Mouse (Mus musculus): ENCODE results near the gene Khdc3. TPM values are rescaled to one million over a fixed set of nuclear protein-coding genes. Genes with fewer than 3 reads are reported as not detected.

Gene Khdc3
- total and polyA plus RNA-seq, 3 experiments, result not detected

DNA sequence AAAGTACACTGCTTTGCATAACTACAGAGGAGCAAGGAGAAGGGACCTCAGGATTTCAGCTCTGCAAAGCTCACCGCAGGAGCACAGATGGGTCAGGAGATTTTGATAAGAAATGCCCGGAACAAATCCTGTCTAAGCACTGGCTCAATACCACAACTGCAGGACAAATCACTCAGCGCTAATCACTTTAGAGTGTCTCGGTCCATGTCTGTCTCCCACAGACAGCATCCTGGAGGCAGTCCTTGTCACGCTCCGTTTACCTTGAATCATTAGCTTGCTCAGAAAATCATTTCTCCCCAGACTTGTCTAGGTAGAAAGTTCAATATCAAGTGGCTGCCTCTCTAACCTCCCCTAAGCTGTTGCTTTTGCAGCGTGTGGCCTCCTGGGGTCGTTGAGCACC lies 28.2 kb downstream of the Khdc3 start:
- TF ChIP-seq RAD21 (IDR thresholded peaks at IDR 0.05; ENCODE audit: low read depth, low read length) (no peak), CTCF (IDR thresholded peaks at IDR 0.05 in 2 of 3, conservative IDR thresholded peaks at IDR 0.05 in 1 of 3; ENCODE audit: control insufficient read depth in 1 of 3, insufficient read depth in 1 of 3, low read depth in 2 of 3, low read length in 3 of 3, poor library complexity in 1 of 3, severe bottlenecking in 1 of 3) (no peak), MYB (IDR thresholded peaks at IDR 0.05; ENCODE audit: low read depth, low read length) (no peak), ZMIZ1 (IDR thresholded peaks at IDR 0.05; ENCODE audit: low read depth, low read length) (no peak), MAZ (IDR thresholded peaks at IDR 0.05; ENCODE audit: low read depth, low read length) (no peak), SIN3A (IDR thresholded peaks at IDR 0.05; ENCODE audit: low read length) (no peak), MAX (IDR thresholded peaks at IDR 0.05; ENCODE audit: low read length) (no peak), POLR2AphosphoS5 (IDR thresholded peaks at IDR 0.05; ENCODE audit: borderline replicate concordance, low read depth, low read length) (no peak), NRF1 (IDR thresholded peaks at IDR 0.05; ENCODE audit: insufficient read depth, low read depth, low read length, poor library complexity, severe bottlenecking) (no peak), CHD2 (IDR thresholded peaks at IDR 0.05; ENCODE audit: low read length) (no peak), MAFK (IDR thresholded peaks at IDR 0.05; ENCODE audit: borderline replicate concordance, low read depth, low read length) (no peak), POLR2A (IDR thresholded peaks at IDR 0.05; ENCODE audit: control insufficient read depth in 1 of 2, insufficient read depth in 1 of 2, low read depth in 1 of 2, low read length in 2 of 2, poor library complexity in 1 of 2) (no peak), SMC3 (IDR thresholded peaks at IDR 0.05; ENCODE audit: low read depth, low read length) (no peak), ELF1 (IDR thresholded peaks at IDR 0.05; ENCODE audit: low read depth, low read length) (no peak), MXI1 (IDR thresholded peaks at IDR 0.05; ENCODE audit: low read depth, low read length) (no peak), RCOR1 (IDR thresholded peaks at IDR 0.05; ENCODE audit: low read depth, low read length) (no peak), GATA1 (IDR thresholded peaks at IDR 0.05; ENCODE audit: low read depth, low read length) (no peak), MYC (IDR thresholded peaks at IDR 0.05; ENCODE audit: low read depth, low read length) (no peak), POLR2AphosphoS2 (IDR thresholded peaks at IDR 0.05; ENCODE audit: low read length) (no peak)
- H3K4me1 ChIP-seq (ENCODE audit: control insufficient read depth in 1 of 2, insufficient read depth in 2 of 2, low read length in 2 of 2), result no peaks in the 10 kb centered on the region; a peak in 1 of 4 replicates
- H3K27me3 ChIP-seq (ENCODE audit: control insufficient read depth in 1 of 2, insufficient read depth in 2 of 2, low read length in 2 of 2), result no peaks in the 10 kb centered on the region
- no peak overlapping the region for H3K9ac ChIP-seq (ENCODE audit: control insufficient read depth, low read depth, low read length, poor library complexity, severe bottlenecking)
- H3K79me2 ChIP-seq (ENCODE audit: control insufficient read depth, insufficient read depth, low read length, poor library complexity), result no peaks in the 10 kb centered on the region
- H3K36me3 ChIP-seq (ENCODE audit: control insufficient read depth in 1 of 2, insufficient read depth in 2 of 2, low read length in 2 of 2), result peaks cover under 1 to 4% of the 10 kb centered on the region in 2 experiments
- no peak overlapping the region for H3K27ac ChIP-seq (ENCODE audit: control insufficient read depth, low read depth, low read length)
- no peak overlapping the region for H3K4me3 ChIP-seq (ENCODE audit: control insufficient read depth in 1 of 2, insufficient read depth in 1 of 2, low read depth in 2 of 2, low read length in 2 of 2)
- no peaks in the 10 kb centered on the region for H3K9me3 ChIP-seq (replicated peaks; ENCODE audit: insufficient read depth, low read length)
- DNase-seq (ENCODE audit: low read depth, low spot score), result no peak

DNA sequence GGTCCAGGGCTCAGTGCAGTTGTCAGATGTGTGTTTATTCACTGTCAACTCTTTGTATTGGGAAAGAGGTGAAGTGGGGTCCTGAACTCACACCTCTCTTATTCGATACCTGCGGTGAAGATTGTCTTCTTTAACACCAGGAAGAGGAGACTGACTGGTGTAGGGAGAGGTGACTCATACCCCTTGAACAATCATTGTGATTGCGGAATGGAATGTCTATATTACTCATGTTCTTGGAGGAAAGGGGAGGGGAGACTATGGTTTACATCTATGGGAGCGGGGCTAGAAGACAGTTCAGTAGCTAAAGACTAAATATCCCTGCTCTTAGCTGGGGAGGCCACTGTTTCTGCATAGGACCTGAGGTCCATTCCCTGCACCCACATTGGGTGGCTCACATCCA lies 28.9 kb downstream of the Khdc3 start:
- no peak overlapping the region for H3K4me3 ChIP-seq (ENCODE audit: control insufficient read depth in 1 of 2, insufficient read depth in 1 of 2, low read depth in 2 of 2, low read length in 2 of 2)
- H3K9me3 ChIP-seq (replicated peaks; ENCODE audit: insufficient read depth, low read length), result no peaks in the 10 kb centered on the region
- TF ChIP-seq RAD21 (IDR thresholded peaks at IDR 0.05; ENCODE audit: low read depth, low read length) (no peak), TCF12 (IDR thresholded peaks at IDR 0.05; ENCODE audit: low read depth, low read length) (no peak), ZNF384 (IDR thresholded peaks at IDR 0.05; ENCODE audit: low read depth, low read length) (no peak), SIN3A (IDR thresholded peaks at IDR 0.05; ENCODE audit: low read length) (no peak), GATA1 (IDR thresholded peaks at IDR 0.05; ENCODE audit: low read depth, low read length) (no peak), JUND (IDR thresholded peaks at IDR 0.05; ENCODE audit: low read depth, low read length) (no peak), CHD2 (IDR thresholded peaks at IDR 0.05; ENCODE audit: low read length) (no peak), RCOR1 (IDR thresholded peaks at IDR 0.05; ENCODE audit: low read depth, low read length) (no peak), USF2 (IDR thresholded peaks at IDR 0.05; ENCODE audit: borderline replicate concordance in 1 of 2, insufficient read depth in 1 of 2, low read depth in 1 of 2, low read length in 2 of 2) (no peak), ZKSCAN1 (IDR thresholded peaks at IDR 0.05; ENCODE audit: low read depth, low read length) (no peak), EP300 (IDR thresholded peaks at IDR 0.05; ENCODE audit: low read depth in 1 of 2, low read length in 2 of 2) (no peak), MYC (IDR thresholded peaks at IDR 0.05; ENCODE audit: low read depth, low read length) (no peak), MAX (IDR thresholded peaks at IDR 0.05; ENCODE audit: low read length) (no peak), HCFC1 (IDR thresholded peaks at IDR 0.05; ENCODE audit: low read depth, low read length) (no peak), NELFE (IDR thresholded peaks at IDR 0.05; ENCODE audit: low read depth, low read length) (no peak), ELF1 (IDR thresholded peaks at IDR 0.05; ENCODE audit: low read depth, low read length) (no peak), POLR2A (IDR thresholded peaks at IDR 0.05; ENCODE audit: control insufficient read depth in 1 of 2, insufficient read depth in 1 of 2, low read depth in 1 of 2, low read length in 2 of 2, poor library complexity in 1 of 2) (no peak), E2F4 (IDR thresholded peaks at IDR 0.05; ENCODE audit: borderline replicate concordance, low read depth, low read length) (no peak), CHD1 (IDR thresholded peaks at IDR 0.05; ENCODE audit: low read depth, low read length) (no peak)
- no peak overlapping the region for H3K9ac ChIP-seq (ENCODE audit: control insufficient read depth, low read depth, low read length, poor library complexity, severe bottlenecking)
- DNase-seq (ENCODE audit: low read depth, low spot score), result no peak
- no peak overlapping the region for H3K27ac ChIP-seq (ENCODE audit: control insufficient read depth, low read depth, low read length)
- no peaks in the 10 kb centered on the region for H3K27me3 ChIP-seq (ENCODE audit: control insufficient read depth in 1 of 2, insufficient read depth in 2 of 2, low read length in 2 of 2)
- no peaks in the 10 kb centered on the region for H3K79me2 ChIP-seq (ENCODE audit: control insufficient read depth, insufficient read depth, low read length, poor library complexity)
- peaks cover 0 to 4% of the 10 kb centered on the region in 2 experiments; a peak in 3 of 4 replicates for H3K36me3 ChIP-seq (ENCODE audit: control insufficient read depth in 1 of 2, insufficient read depth in 2 of 2, low read length in 2 of 2)
- no peaks in the 10 kb centered on the region; a peak in 1 of 4 replicates for H3K4me1 ChIP-seq (ENCODE audit: control insufficient read depth in 1 of 2, insufficient read depth in 2 of 2, low read length in 2 of 2)

Data from MEL (cell line).